Mouse (Mus musculus) splenic B cell, adult 2 months (primary cell): ENCODE results near the gene H2-T3.
"Not testable (repeated sequence)": the region's sequence is repeated elsewhere in the genome, so short reads cannot be mapped to it uniquely, and the experiment has no call there.

Experiments
- DNase-seq: peaks from one replicate; pipeline ENCODE4 v3.0.0-alpha.2; 2011; ENCODE audit warnings: low read depth, low spot score
- H3K27me3 ChIP-seq: 2 replicates; pipeline ENCODE4 v1.6.1; 2012; ENCODE audit warnings: mild to moderate bottlenecking, low read length, moderate library complexity, mixed read lengths; ENCODE audit not compliant: control insufficient read depth, poor library complexity, insufficient read depth, severe bottlenecking
- H3K36me3 ChIP-seq: 2 replicates; pipeline ENCODE4 v1.6.1; 2012; ENCODE audit warnings: mild to moderate bottlenecking, low read length, moderate library complexity, mixed read lengths; ENCODE audit not compliant: control insufficient read depth, poor library complexity, insufficient read depth, severe bottlenecking

Gene H2-T3

DNA sequence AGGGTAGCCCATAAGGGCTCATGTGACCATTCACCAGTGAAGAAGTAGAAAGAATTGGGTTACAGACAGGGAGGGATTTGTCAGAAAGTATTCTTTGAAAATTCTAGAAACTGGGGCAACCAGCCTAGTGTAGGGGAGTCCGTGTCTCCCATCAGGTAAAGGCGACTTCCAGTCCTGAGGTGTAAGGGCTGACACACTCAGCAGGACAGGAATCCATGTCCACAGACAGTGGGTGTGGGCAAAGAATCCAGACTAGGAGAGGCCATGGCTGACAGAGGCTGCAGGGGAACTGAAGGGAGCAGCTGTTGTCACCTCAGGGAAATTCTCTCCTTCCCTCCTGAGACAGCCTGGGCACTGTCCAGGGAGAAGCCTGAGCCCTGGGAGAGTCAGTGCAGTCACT lies 23.2 kb downstream of the H2-T3 start:
- H3K27me3 ChIP-seq, H3K36me3 ChIP-seq, DNase-seq: not testable (repeated sequence)

DNA sequence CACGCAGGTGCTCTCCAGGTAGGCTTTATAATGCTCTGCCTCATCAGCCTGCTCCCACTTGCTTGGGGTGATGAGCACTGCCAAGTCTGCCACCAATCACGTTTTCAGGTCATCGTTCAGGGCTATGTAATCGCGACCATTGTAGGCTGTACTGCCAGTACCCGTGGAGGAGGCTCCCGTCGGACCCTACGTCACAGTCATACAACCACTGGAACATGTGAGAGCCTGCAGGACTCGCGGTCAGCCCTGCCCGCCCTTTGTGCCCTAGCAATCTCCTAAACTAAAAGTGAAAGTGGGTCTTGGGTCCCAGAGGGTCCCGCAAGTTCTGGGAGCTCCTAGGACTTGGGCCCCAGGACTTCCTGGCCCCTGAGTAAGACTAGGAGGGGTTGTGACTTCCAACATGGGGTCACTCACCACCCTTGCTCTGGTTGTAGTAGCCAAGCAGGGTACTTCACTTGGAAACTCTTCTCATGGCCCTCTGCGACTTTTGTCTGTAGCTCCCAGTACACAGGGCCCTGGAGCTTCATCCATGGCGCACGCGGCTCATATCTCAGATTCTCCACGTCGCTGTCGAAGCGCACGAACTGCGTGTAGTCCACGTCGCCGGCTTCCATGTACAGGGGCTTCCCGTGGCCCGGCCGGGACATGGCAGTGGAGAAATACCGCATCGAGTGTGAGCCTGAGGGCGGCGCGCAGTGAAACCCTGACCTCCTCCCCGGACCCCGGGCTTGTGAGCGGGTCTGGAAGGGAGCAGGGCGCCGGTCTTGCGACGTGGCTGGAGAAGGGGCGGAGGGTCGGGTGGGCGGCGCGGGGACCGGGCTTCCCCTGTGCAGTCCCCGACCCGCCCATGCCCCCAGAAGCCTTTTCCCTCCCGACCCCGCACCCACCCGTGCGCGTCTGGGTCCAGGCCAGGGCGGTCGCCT lies 28.7 kb downstream of the H2-T3 start:
- Histone ChIP-seq H3K27me3 (no peaks in the 10 kb centered on the region), H3K36me3 (no peaks in the 10 kb centered on the region)
- peak; percentile 52 for DNase-seq

- not testable (repeated sequence) for H3K27me3 ChIP-seq, H3K36me3 ChIP-seq, DNase-seq
These were observed 31.8 kb downstream of the H2-T3 start for GRCm38 (mm10) chr17:36158264-36158663.

DNA sequence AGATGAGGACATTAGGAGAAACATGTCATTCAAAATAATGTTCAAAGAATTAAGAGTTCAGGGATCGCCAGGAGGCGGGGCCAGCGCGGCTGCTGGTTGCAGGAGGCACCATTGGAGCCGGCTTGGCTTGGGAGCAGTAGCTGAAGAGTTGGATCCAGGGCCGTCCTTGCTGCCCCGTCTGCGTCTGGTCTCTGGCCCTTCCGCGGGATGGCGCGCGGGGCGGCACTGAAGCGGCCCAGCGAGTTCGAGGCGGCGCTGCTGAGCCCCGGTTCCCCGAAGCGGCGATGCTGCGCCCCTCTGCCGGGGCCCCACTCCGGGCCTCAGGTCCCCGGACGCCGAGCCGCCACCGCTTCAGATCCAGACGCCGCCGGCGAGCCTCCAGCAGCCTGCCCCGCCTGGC lies 32.3 kb downstream of the H2-T3 start:
- H3K36me3 ChIP-seq, H3K27me3 ChIP-seq: not testable (repeated sequence)
- DNase-seq, result peak; percentile 29

DNA sequence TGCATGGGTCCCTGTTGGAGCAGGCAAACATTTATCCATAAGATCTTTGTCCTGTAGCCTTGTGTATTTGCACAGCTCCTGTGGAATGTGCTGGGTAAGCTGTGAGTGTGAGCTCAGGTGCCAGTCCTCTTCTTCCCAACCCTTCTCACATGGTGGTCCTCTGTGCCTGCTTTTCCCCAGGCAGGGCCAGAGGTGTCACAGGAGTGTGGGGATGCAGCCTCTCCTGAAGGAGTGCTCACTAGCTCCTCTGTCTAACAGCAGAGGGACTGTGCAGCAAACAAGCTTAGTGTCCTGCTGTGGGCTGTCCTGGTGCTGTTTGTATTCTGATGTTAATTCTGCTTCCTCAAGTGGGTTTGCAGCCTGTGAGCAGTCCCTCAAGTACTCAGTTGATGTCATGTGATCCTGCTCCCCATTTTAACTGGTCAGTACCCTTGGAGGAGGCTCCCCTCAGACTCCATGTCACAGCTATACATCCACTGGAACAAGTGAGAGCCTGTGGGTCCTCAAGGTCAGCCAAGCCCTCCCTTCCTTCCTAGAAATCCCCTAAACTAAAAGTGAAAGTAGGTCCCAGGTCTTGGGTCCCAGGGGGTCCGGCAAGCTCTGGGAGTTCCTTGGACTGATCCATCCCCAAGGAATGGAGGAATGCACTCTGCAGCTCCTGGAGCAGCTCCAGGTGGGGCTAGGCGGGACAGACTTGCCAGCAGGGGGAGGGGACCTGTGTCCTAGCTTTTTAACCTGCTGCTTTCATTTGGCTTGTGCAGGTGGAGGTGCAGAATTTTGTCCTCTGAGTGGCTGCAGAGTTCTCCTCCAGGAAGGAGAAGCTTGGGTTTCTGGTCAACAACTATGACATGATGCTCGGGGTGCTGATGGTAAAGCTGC lies 35.6 kb downstream of the H2-T3 start:
- H3K36me3 ChIP-seq, result no peaks in the 10 kb centered on the region
- H3K27me3 ChIP-seq, result no peaks in the 10 kb centered on the region
- DNase-seq, result no peak

DNA sequence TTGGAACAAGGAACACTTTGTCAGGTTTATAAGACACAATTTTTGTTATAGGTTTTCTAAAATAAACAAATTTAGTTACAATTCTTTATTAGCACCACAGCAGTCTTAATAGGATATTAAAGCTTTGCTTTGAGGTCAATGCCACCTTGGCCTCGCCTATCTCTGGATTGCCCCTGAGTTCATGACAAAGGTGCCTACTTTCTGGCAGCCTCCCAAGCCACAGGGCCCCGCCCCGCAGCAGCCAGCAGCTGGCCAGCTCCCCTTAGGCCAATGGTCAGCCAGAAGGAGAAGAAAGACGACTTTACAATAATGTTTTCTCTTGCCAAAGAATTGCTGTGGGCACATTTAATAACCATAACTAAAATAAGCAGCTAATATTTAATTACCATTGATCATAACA lies 38.9 kb downstream of the H2-T3 start:
- not testable (repeated sequence) for H3K27me3 ChIP-seq, H3K36me3 ChIP-seq, DNase-seq

GRCm38 (mm10) chr17:36148468-36148867 lies 41.6 kb downstream of the H2-T3 start:
- DNase-seq, H3K27me3 ChIP-seq, H3K36me3 ChIP-seq: not testable (repeated sequence)

GRCm38 (mm10) chr17:36146937-36147336 lies 43.1 kb downstream of the H2-T3 start:
- DNase-seq, H3K27me3 ChIP-seq, H3K36me3 ChIP-seq: not testable (repeated sequence)

DNA sequence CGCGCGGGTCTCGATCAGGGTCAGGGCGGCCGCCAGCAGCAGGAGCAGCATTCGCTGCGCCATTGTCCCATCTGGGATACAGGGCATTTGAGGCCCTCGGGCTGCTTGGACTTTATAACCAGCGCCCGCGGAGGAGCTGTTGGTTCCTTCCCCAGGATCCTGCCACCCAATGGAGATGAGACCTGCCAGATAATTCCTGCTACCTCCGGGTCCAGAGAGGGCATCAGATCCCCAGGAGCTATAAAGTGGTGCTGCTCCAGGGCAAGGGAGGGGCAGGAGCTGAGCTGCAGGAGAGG lies 44.3 kb downstream of the H2-T3 start:
- not testable (repeated sequence) for H3K27me3 ChIP-seq, DNase-seq, H3K36me3 ChIP-seq

GRCm38 (mm10) chr17:36145111-36145860 lies 44.8 kb downstream of the H2-T3 start:
- Histone ChIP-seq H3K27me3 (peaks cover 2% of the 10 kb centered on the region), H3K36me3 (no peaks in the 10 kb centered on the region)
- DNase-seq, result peak; percentile 40

DNA sequence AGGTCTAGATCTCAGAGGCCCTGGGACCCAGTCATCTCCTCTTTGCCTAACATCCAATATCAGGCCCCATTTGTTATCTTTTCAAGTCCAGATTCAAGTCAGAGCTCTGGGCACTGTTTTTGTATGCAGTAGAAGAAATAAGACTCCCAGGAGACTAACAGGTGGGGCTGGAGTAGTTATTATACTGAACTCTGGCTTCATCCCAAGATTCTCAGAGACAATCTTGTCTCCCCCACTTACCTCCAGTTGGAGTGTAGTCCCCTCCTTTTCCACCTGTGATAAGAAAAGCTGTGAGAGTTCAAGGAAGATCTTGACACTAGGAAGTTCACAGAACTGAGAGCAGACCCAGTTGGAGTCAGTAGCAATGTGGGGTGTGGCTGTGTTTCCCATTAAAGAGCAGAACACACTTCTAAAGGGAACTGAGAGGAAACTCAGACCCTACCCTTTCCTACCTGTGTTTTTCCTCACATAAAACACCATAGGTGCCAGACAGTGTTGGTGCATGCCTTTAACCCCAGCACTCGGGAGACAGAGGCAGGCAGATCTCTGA lies 53.7 kb downstream of the H2-T3 start:
- DNase-seq, H3K36me3 ChIP-seq, H3K27me3 ChIP-seq: not testable (repeated sequence)
